Mouse (Mus musculus): ENCODE data around the gene RPS10-NUDT3.

DNA sequence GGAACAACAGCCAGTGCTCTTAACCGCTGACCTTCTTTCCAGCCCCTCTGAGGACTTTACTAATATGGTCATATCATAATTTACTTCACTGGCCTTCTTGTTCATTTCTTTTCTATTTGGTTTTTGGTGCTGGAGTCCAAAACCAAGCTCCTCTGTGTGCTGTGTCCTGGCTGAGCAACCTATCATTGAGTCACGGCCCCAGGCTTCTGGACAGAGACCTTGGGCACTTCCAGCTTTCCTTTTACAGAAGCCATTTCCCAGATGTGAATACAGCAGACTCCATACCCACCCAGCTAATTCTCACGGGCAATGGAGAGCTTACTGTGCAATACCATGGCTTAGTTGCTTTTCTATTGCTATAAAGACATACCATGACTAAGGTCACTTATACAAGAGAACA, 34.7 kb downstream of the RPS10-NUDT3 start:
- TF ChIP-seq CTCF (conservative IDR thresholded peaks at IDR 0.05; ENCODE audit: low read length) (no peak), POU5F1 (IDR thresholded peaks at IDR 0.05; ENCODE audit: borderline replicate concordance, low read length) (no peak)
